Mouse (Mus musculus) thymus, postnatal 14 days (tissue): ENCODE results near the gene Foxc1.

Experiments
- DNase-seq: peaks from one replicate; pipeline ENCODE4 v3.0.0; 2021

Gene Foxc1

GRCm38 (mm10) chr13:31806890-31807735, 680 bp downstream of the Foxc1 start:
- no peak for DNase-seq

- peak; percentile 9 for DNase-seq
Measured at GRCm38 (mm10) chr13:31807736-31808115, 1.3 kb downstream of the Foxc1 start.

GRCm38 (mm10) chr13:31808116-31808803, 1.8 kb downstream of the Foxc1 start:
- DNase-seq, result peak; percentile 46

GRCm38 (mm10) chr13:31808804-31809420, 2.5 kb downstream of the Foxc1 start:
- no peak for DNase-seq

GRCm38 (mm10) chr13:31809701-31810100, 3.3 kb downstream of the Foxc1 start:
- DNase-seq, result no peak

GRCm38 (mm10) chr13:31810375-31810692, 3.9 kb downstream of the Foxc1 start:
- DNase-seq, result no peak

GRCm38 (mm10) chr13:31810693-31811541, 4.5 kb downstream of the Foxc1 start:
- no peak for DNase-seq

GRCm38 (mm10) chr13:31811542-31812021, 5.1 kb downstream of the Foxc1 start:
- DNase-seq, result no peak

- no peak for DNase-seq
Measured at GRCm38 (mm10) chr13:31812701-31813100, 6.3 kb downstream of the Foxc1 start.

GRCm38 (mm10) chr13:31815383-31816003, 9.1 kb downstream of the Foxc1 start:
- no peak for DNase-seq

- DNase-seq, result no peak
Measured at GRCm38 (mm10) chr13:31818337-31818736, 11.9 kb downstream of the Foxc1 start.

GRCm38 (mm10) chr13:31819664-31820405, 13.4 kb downstream of the Foxc1 start:
- no peak for DNase-seq

- DNase-seq, result no peak
Measured at GRCm38 (mm10) chr13:31820587-31821017, 14.2 kb downstream of the Foxc1 start.

GRCm38 (mm10) chr13:31821050-31821449, 14.6 kb downstream of the Foxc1 start:
- DNase-seq, result no peak

- DNase-seq, result no peak
Measured at GRCm38 (mm10) chr13:31823316-31823715, 16.9 kb downstream of the Foxc1 start.

- DNase-seq, result no peak
Measured at GRCm38 (mm10) chr13:31825180-31825579, 18.7 kb downstream of the Foxc1 start.

GRCm38 (mm10) chr13:31827160-31827559, 20.7 kb downstream of the Foxc1 start:
- DNase-seq, result no peak

GRCm38 (mm10) chr13:31827820-31828332, 21.4 kb downstream of the Foxc1 start:
- no peak for DNase-seq

- DNase-seq, result no peak
Measured at GRCm38 (mm10) chr13:31828446-31828845, 22.0 kb downstream of the Foxc1 start.

GRCm38 (mm10) chr13:31830332-31830731, 23.9 kb downstream of the Foxc1 start:
- no peak for DNase-seq

- DNase-seq, result no peak
Measured at GRCm38 (mm10) chr13:31835802-31836201, 29.4 kb downstream of the Foxc1 start.
